Mouse (Mus musculus) activated CD4-positive, CD25-positive, alpha-beta regulatory T cell, adult 9 weeks (primary cell): ENCODE measurements around the gene Olfr1002. TPM values are rescaled to one million over a fixed set of nuclear protein-coding genes. Genes with fewer than 3 reads are reported as not detected.

Experiments used
- polyA plus RNA-seq: library from polyadenylated mRNA; unstranded; fragments of 100-300 nt; shearing (Covaris generic); gene quantifications from one replicate; pipeline ENCODE4 v1.2.1, GENCODE M21; 2017

The Olfr1002 gene
- polyA plus RNA-seq, result not detected

GRCm38 (mm10) chr2:85650604-85651003 is at the start of gene Olfr1002:
Gene Olfr1002 (minus strand): TSS chr2:85650704.

GRCm38 (mm10) chr2:85689131-85689530 is 38.6 kb upstream of the Olfr1002 start, which contains the start of gene Olfr1008:
Gene Olfr1008 (plus strand): TSS chr2:85689431.

GRCm38 (mm10) chr2:85678667-85679066 is 28.2 kb upstream of the Olfr1002 start, which contains the start of gene Olfr1006:
Gene Olfr1006 (minus strand): TSS chr2:85678767.

GRCm38 (mm10) chr2:85664355-85664754 is 13.9 kb upstream of the Olfr1002 start, which contains the start of gene Olfr154:
Gene Olfr154 (minus strand): TSS chr2:85664455.

GRCm38 (mm10) chr2:85611803-85612202 is 38.7 kb downstream of the Olfr1002 start, which contains the start of gene Olfr1000:
Gene Olfr1000 (minus strand): TSS chr2:85611903.

Other genes with a start within 250 kb of the Olfr1002 start
- not detected for gene Olfr992, start 241.2 kb downstream of the Olfr1002 start, polyA plus RNA-seq
- gene Olfr993, start 235.8 kb downstream of the Olfr1002 start, polyA plus RNA-seq, result not detected
- gene Olfr994, start 214.3 kb downstream of the Olfr1002 start, polyA plus RNA-seq, result not detected
- not detected for gene Olfr995, start 207.1 kb downstream of the Olfr1002 start, polyA plus RNA-seq
- gene 4833423E24Rik, start 131.7 kb downstream of the Olfr1002 start, polyA plus RNA-seq, result not detected
- gene Olfr996, start 71.5 kb downstream of the Olfr1002 start, polyA plus RNA-seq, result not detected
- not detected for gene Olfr998, start 61.8 kb downstream of the Olfr1002 start, polyA plus RNA-seq
- gene Olfr1000, start 38.8 kb downstream of the Olfr1002 start, polyA plus RNA-seq, result not detected
- not detected for gene Olfr154, start 13.8 kb upstream of the Olfr1002 start, polyA plus RNA-seq
- gene Olfr1006, start 28.1 kb upstream of the Olfr1002 start, polyA plus RNA-seq, result not detected
- not detected for gene Olfr1008, start 38.7 kb upstream of the Olfr1002 start, polyA plus RNA-seq
- gene Olfr1009, start 64.7 kb upstream of the Olfr1002 start, polyA plus RNA-seq, result not detected
- not detected for gene Olfr1012, start 112.1 kb upstream of the Olfr1002 start, polyA plus RNA-seq
- gene Olfr1013, start 116.4 kb upstream of the Olfr1002 start, polyA plus RNA-seq, result not detected
- gene Olfr1014, start 122.0 kb upstream of the Olfr1002 start, polyA plus RNA-seq, result not detected
- not detected for gene Olfr1015, start 131.3 kb upstream of the Olfr1002 start, polyA plus RNA-seq
- not detected for gene Olfr1016, start 151.8 kb upstream of the Olfr1002 start, polyA plus RNA-seq
- not detected for gene Olfr1018, start 167.8 kb upstream of the Olfr1002 start, polyA plus RNA-seq
- not detected for gene Olfr1019, start 194.8 kb upstream of the Olfr1002 start, polyA plus RNA-seq
- not detected for gene Olfr1020, start 196.3 kb upstream of the Olfr1002 start, polyA plus RNA-seq
- gene Olfr1022, start 217.9 kb upstream of the Olfr1002 start, polyA plus RNA-seq, result not detected
- gene Olfr1023, start 234.9 kb upstream of the Olfr1002 start, polyA plus RNA-seq, result not detected